Mouse (Mus musculus) right cerebral cortex, adult 18-20 months (tissue): ENCODE results near the gene BC025920.

Source experiments
- DNase-seq: peaks from one replicate; pipeline ENCODE4 v3.0.0; 2022; ENCODE audit warnings: mixed read lengths

The BC025920 gene

GRCm38 (mm10) chr10:81644162-81644561 lies 38.1 kb downstream of the BC025920 start:
- DNase-seq: no peak

GRCm38 (mm10) chr10:81644716-81645115 lies 38.6 kb downstream of the BC025920 start:
- no peak for DNase-seq

GRCm38 (mm10) chr10:81645391-81645790 lies 39.3 kb downstream of the BC025920 start:
- no peak for DNase-seq

- peak; percentile 5 for DNase-seq
Measured at GRCm38 (mm10) chr10:81646015-81646555, 40.0 kb downstream of the BC025920 start.

- DNase-seq: peak; percentile 90
Measured at GRCm38 (mm10) chr10:81648803-81649775, 43.0 kb downstream of the BC025920 start, which contains the start of gene Gm10778. Gm10778 (plus strand) TSS chr10:81649059.

GRCm38 (mm10) chr10:81655178-81655577 lies 49.1 kb downstream of the BC025920 start:
- no peak for DNase-seq

GRCm38 (mm10) chr10:81656174-81656573 lies 50.1 kb downstream of the BC025920 start:
- DNase-seq: no peak
